Mouse (Mus musculus): ENCODE measurements at regions not wholly inside any gene's neighbourhood (a gene's known extent, or its start where the extent isn't known, plus 50 kb on each side); places are given as distances from the start of the nearest gene placed in this dataset.

- Histone ChIP-seq H3K4me3 (no peak overlapping the region), H3K27me3 (ENCODE audit: poor library complexity, severe bottlenecking) (no peaks in the 10 kb centered on the region; the same call in 1 of the 2 replicates), H3K9me3 (no peaks in the 10 kb centered on the region), H3K36me3 (replicated peaks) (no peaks in the 10 kb centered on the region), H3K27ac (no peak overlapping the region), H3K4me1 (peaks cover 11% of the 10 kb centered on the region; the same call in 1 of the 2 replicates)
- no peak for DNase-seq (ENCODE audit: extremely low spot score, low spot score)
- 84% methylated on average over 3 of the region's 3 CpGs for WGBS
Observed at GRCm38 (mm10) chr8:116452806-116453205, 52.0 kb upstream of the Dynlrb2 start.

GRCm38 (mm10) chr8:116451397-116451796 is 53.4 kb upstream of the Dynlrb2 start:
- 85% methylated on average over 3 of the region's 3 CpGs for WGBS
- DNase-seq (ENCODE audit: extremely low spot score, low spot score): no peak
- no peak overlapping the region for H3K4me3 ChIP-seq
- H3K4me1 ChIP-seq: peaks cover 11% of the 10 kb centered on the region; the same call in 1 of the 2 replicates
- no peaks in the 10 kb centered on the region for H3K36me3 ChIP-seq (replicated peaks)
- no peaks in the 10 kb centered on the region; the same call in 1 of the 2 replicates for H3K27me3 ChIP-seq (ENCODE audit: poor library complexity, severe bottlenecking)
- no peak overlapping the region for H3K27ac ChIP-seq
- H3K9me3 ChIP-seq: no peaks in the 10 kb centered on the region

DNA sequence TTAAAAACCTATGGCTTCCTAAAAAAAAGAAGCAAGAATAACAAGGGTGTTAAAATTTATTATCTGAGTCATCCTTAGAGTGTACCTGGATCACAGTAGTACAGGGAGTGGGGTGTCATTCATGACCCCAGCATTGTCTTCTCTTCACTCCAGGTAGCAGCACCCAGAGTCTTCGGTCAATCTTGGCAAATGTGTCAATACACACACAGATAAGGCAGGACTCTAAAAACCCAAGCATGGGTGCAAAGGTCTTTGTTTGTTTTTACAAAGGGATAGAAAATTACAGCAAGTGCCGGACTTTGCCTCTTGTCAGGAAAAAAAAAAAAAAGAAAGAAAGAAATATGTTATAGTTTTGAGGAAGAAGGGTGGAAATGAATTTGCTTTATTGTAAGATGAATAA is 57.3 kb upstream of the Dynlrb2 start:
- no peak for DNase-seq (ENCODE audit: extremely low spot score, low spot score)
- WGBS: 92% methylated on average over 2 of the region's 2 CpGs
- Histone ChIP-seq H3K27me3 (ENCODE audit: poor library complexity, severe bottlenecking) (peaks cover 6% of the 10 kb centered on the region; the same call in 1 of the 2 replicates), H3K4me1 (peaks cover 11% of the 10 kb centered on the region; the same call in 1 of the 2 replicates), H3K9me3 (no peaks in the 10 kb centered on the region), H3K27ac (no peak overlapping the region), H3K4me3 (no peak overlapping the region), H3K36me3 (replicated peaks) (no peaks in the 10 kb centered on the region)

GRCm38 (mm10) chr8:116442827-116443226 is 61.9 kb upstream of the Dynlrb2 start:
- no peak overlapping the region for H3K27ac ChIP-seq
- H3K27me3 ChIP-seq (ENCODE audit: poor library complexity, severe bottlenecking): peaks cover 49% of the 10 kb centered on the region
- H3K36me3 ChIP-seq (replicated peaks): no peaks in the 10 kb centered on the region
- H3K4me3 ChIP-seq: no peak overlapping the region
- H3K9me3 ChIP-seq: no peaks in the 10 kb centered on the region
- H3K4me1 ChIP-seq: no peaks in the 10 kb centered on the region
- 68% methylated on average over 2 of the region's 2 CpGs for WGBS
- no peak for DNase-seq (ENCODE audit: extremely low spot score, low spot score)

GRCm38 (mm10) chr8:116438895-116439294 is 65.9 kb upstream of the Dynlrb2 start:
- Histone ChIP-seq H3K9me3 (no peaks in the 10 kb centered on the region), H3K4me3 (no peak overlapping the region), H3K27me3 (ENCODE audit: poor library complexity, severe bottlenecking) (peaks cover 69% of the 10 kb centered on the region), H3K27ac (no peak overlapping the region), H3K4me1 (peaks cover 4% of the 10 kb centered on the region; the same call in 1 of the 2 replicates), H3K36me3 (replicated peaks) (no peaks in the 10 kb centered on the region)
- 18% methylated on average over 7 of the region's 7 CpGs for WGBS
- peak; percentile 81 for DNase-seq (ENCODE audit: extremely low spot score, low spot score)

- no peak overlapping the region for H3K4me3 ChIP-seq
- DNase-seq (ENCODE audit: extremely low spot score, low spot score): no peak
- 71% methylated on average over 15 of the region's 15 CpGs for WGBS
- H3K4me1 ChIP-seq: peaks cover 4% of the 10 kb centered on the region; the same call in 1 of the 2 replicates
- H3K9me3 ChIP-seq: no peaks in the 10 kb centered on the region
- H3K27ac ChIP-seq: no peak overlapping the region
- peaks cover 43% of the 10 kb centered on the region for H3K27me3 ChIP-seq (ENCODE audit: poor library complexity, severe bottlenecking)
- H3K36me3 ChIP-seq (replicated peaks): no peaks in the 10 kb centered on the region
Observed at GRCm38 (mm10) chr8:116435268-116435980, 69.3 kb upstream of the Dynlrb2 start.

GRCm38 (mm10) chr8:116430051-116430450 is 74.7 kb upstream of the Dynlrb2 start:
- DNase-seq (ENCODE audit: extremely low spot score, low spot score): no peak
- no peak overlapping the region for H3K4me3 ChIP-seq
- no peaks in the 10 kb centered on the region for H3K27me3 ChIP-seq (ENCODE audit: poor library complexity, severe bottlenecking)
- no peaks in the 10 kb centered on the region for H3K36me3 ChIP-seq (replicated peaks)
- WGBS: 89% methylated on average over 5 of the region's 5 CpGs
- no peak overlapping the region for H3K27ac ChIP-seq
- H3K9me3 ChIP-seq: no peaks in the 10 kb centered on the region
- peaks cover 1% of the 10 kb centered on the region; the same call in 1 of the 2 replicates for H3K4me1 ChIP-seq

GRCm38 (mm10) chr8:116429649-116430048 is 75.1 kb upstream of the Dynlrb2 start:
- Histone ChIP-seq H3K27ac (no peak overlapping the region), H3K9me3 (no peaks in the 10 kb centered on the region), H3K4me3 (no peak overlapping the region), H3K36me3 (replicated peaks) (no peaks in the 10 kb centered on the region), H3K4me1 (no peaks in the 10 kb centered on the region), H3K27me3 (ENCODE audit: poor library complexity, severe bottlenecking) (no peaks in the 10 kb centered on the region)
- WGBS: 86% methylated on average over 6 of the region's 6 CpGs
- DNase-seq (ENCODE audit: extremely low spot score, low spot score): no peak

DNA sequence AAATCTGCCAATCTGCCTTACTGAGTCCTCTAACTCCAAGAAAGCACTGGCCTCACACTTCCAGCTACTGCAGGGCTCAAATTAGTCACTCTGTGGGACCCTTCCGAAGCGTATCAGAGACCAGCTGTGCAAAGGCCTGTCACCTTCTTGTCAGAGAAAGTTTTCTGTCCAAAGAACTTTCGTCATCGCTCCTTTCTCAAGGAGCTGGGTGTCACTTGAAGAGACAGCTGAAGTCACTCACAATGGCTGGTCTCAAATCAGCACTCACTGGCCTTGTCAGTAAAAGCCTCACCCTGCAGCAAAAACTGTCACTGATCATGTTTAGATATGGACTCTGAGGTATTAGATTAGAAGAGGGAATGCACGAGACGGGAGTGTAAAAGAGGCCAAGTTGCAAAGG is 81.9 kb upstream of the Dynlrb2 start:
- Histone ChIP-seq H3K4me3 (no peak overlapping the region), H3K9me3 (no peaks in the 10 kb centered on the region), H3K27me3 (ENCODE audit: poor library complexity, severe bottlenecking) (no peaks in the 10 kb centered on the region), H3K36me3 (replicated peaks) (no peaks in the 10 kb centered on the region), H3K4me1 (no peaks in the 10 kb centered on the region), H3K27ac (no peak overlapping the region)
- 82% methylated on average over 6 of the region's 6 CpGs for WGBS
- DNase-seq (ENCODE audit: extremely low spot score, low spot score): no peak

GRCm38 (mm10) chr8:116412703-116413102 is 92.1 kb upstream of the Dynlrb2 start:
- no peaks in the 10 kb centered on the region for H3K9me3 ChIP-seq
- peak overlapping the region; percentile 51 for H3K27ac ChIP-seq
- peak; percentile 18 for DNase-seq (ENCODE audit: extremely low spot score, low spot score)
- peak overlapping the region; percentile 27 for H3K4me3 ChIP-seq
- no peaks in the 10 kb centered on the region for H3K36me3 ChIP-seq (replicated peaks)
- H3K4me1 ChIP-seq: peaks cover 22% of the 10 kb centered on the region
- H3K27me3 ChIP-seq (ENCODE audit: poor library complexity, severe bottlenecking): peaks cover 21% of the 10 kb centered on the region
- WGBS: 23% methylated on average over 12 of the region's 12 CpGs

GRCm38 (mm10) chr8:116410041-116410440 is 94.7 kb upstream of the Dynlrb2 start:
- no peak for DNase-seq (ENCODE audit: extremely low spot score, low spot score)
- Histone ChIP-seq H3K9me3 (no peaks in the 10 kb centered on the region), H3K4me1 (peaks cover 22% of the 10 kb centered on the region), H3K36me3 (replicated peaks) (no peaks in the 10 kb centered on the region), H3K27me3 (ENCODE audit: poor library complexity, severe bottlenecking) (peaks cover 21% of the 10 kb centered on the region), H3K4me3 (no peak overlapping the region), H3K27ac (no peak overlapping the region)
- WGBS: 90% methylated on average over 5 of the region's 5 CpGs

DNA sequence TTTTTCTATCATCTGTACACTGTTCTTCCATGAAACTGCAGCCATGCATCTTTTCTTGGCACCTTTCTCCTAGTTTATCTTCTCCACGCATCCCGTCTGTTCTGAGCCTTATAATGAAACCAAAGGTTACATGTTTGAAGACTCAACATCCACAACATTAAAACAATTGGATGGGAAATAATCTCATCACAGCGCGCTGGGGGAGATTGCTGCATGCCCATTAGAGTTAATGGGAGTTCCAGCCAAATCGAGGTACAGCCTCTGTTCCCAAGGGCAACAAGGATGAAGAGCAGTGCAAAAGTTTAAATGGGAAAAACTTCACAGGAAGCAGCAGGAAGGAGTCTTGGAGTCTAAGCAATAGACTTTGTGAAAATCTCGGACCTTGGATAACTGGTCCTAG is 95.8 kb upstream of the Dynlrb2 start:
- Histone ChIP-seq H3K4me3 (no peak overlapping the region), H3K36me3 (replicated peaks) (no peaks in the 10 kb centered on the region), H3K27ac (no peak overlapping the region), H3K9me3 (no peaks in the 10 kb centered on the region), H3K27me3 (ENCODE audit: poor library complexity, severe bottlenecking) (peaks cover 21% of the 10 kb centered on the region), H3K4me1 (peaks cover 22% of the 10 kb centered on the region)
- no peak for DNase-seq (ENCODE audit: extremely low spot score, low spot score)
- 90% methylated on average over 6 of the region's 6 CpGs for WGBS

GRCm38 (mm10) chr8:116404571-116404970 is 100.2 kb upstream of the Dynlrb2 start:
- Histone ChIP-seq H3K27ac (no peak overlapping the region), H3K27me3 (ENCODE audit: poor library complexity, severe bottlenecking) (no peaks in the 10 kb centered on the region), H3K4me1 (no peaks in the 10 kb centered on the region), H3K9me3 (no peaks in the 10 kb centered on the region), H3K36me3 (replicated peaks) (no peaks in the 10 kb centered on the region), H3K4me3 (no peak overlapping the region)
- DNase-seq (ENCODE audit: extremely low spot score, low spot score): no peak

Data from forebrain, embryonic 10.5 days (tissue).